Mouse (Mus musculus) fibroblast of lung, adult 2 months (primary cell): Measurements from ENCODE around the gene Nipal4.

Experiments used
- DNase-seq: peaks from one replicate; pipeline ENCODE4 v3.0.0-alpha.2; 2011; ENCODE audit warnings: low read depth

Nipal4 gene

DNA sequence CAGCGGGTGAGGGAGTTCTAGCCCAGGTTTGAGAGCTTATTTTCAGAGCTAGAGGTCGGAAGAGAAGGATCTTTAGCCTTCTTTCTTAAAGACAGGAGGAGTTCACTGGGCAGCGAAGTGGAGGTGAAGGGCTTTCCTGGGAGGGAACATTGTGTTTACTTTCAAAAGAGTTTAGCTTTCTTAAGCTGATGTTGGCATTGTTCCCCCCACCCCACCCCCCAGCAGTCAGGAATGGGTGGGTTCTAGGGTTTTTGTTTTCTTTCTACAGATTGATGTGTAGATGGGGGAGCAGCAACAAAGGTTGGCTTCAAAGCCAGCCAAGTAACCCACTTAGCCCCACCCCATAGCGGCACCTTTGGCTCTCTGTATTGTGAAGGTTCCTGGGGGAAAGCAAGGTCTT is 51.3 kb downstream of the Nipal4 start:
- no peak for DNase-seq

DNA sequence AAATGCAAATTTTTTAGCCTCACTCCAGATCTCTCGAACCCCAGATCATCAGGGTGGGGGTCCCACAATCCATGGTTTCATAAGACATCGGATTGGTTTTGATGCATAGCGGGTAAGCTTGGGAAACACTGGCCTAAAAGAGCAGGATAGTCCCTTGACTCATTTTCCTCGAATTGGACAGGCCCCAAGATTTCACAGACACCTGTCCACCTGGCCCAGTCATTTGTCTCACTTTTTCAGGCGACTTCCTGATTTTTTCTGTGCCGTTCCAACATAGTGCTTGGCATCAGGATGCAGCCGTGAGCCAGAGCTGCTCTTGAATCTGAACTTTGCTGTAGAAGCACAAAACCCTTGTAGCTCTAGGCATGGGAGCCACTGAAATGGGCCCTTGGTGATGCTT is 52.1 kb downstream of the Nipal4 start:
- no peak for DNase-seq

DNA sequence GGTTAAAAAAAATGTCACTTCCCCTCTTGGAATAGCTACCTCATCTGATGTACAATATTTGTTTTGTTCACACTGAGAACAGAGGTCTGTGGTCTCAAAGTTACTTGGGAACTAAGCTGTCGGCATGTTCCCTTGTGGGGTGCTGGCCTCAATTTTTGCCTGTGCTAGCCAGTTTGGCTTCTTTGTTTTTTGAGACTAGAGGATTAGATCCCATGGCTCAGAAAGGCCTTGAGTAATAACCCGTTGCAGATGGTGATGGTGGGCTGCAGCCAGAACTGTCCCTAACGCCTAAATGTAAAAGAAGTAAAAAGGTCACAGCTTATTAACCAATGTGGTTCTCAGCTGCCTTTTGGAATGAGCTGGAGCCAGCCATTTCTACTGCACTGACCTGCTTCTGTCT is 53.1 kb downstream of the Nipal4 start:
- DNase-seq = peak; percentile 49

DNA sequence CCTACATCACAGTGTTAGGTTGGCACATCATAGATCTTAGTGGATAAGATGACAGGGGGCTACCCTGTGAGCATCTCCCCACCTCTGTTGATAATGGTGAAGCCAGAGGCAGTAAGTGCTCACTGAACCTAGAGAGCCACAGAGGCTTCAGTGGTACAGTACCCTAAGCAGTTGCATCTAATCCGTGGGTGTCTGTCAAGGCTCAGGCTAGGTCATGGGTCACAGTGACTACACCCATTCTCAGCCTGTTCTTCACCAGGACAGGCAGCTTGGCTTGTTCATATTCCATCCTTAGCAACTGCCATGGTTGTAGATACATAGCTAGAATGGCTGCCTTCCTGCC is 55.4 kb downstream of the Nipal4 start:
- no peak for DNase-seq

DNA sequence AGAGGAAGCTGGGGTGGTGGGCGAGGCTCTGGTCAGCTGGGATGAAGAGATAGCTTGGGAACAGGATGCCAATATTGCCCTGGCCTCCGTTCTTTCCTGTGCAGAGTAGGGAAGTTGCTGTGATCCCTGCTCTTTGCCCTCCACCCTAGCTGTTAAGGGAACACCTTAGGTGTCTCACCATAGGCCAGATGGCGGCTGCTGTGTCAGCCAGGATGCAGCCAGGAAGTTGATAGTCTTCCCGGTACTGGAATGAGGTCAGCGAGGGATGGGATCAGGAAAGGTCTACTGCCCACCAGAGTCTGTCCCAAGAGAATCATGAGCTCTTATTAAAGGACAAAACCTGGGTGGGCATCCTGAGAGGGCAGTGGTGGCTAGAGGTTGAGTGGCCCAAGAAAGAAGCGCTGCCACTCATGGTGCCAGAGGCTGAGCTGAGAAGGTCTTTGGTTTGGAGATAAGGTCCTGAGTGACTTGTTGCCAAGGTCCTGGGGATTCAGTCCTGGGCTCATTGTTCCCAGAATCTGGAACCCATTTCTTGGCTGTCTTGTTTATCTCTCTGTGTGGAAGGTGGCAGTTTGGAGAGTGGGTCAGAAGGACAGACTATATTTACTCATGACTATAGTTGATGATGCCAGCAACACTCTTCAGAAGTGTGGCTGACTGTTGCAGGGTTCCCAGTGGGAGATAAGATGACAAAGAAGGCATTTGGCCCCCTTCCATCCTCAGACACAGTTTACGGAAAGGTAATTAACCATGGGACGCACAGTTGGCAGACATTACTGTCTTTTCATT is 56.0 kb downstream of the Nipal4 start:
- no peak for DNase-seq

DNA sequence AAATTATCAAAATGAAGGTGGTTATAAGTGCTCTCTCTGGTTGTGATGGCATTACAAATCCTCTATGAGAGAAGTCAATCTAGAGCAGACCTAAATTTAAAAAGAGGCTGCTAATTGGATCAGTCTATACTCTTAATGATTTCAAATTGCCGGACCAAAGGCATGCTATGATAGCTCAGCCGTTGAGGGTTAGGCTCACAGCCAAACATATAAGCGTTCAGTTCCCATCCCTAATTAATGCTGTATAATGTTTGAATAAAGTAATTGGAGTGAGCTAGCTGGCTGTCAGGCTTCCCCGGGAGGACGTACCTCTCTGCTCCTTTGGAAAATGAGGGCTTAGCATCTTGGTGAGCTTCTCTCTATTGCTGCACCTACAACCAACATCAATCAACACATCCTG is 57.1 kb downstream of the Nipal4 start:
- DNase-seq = no peak

DNA sequence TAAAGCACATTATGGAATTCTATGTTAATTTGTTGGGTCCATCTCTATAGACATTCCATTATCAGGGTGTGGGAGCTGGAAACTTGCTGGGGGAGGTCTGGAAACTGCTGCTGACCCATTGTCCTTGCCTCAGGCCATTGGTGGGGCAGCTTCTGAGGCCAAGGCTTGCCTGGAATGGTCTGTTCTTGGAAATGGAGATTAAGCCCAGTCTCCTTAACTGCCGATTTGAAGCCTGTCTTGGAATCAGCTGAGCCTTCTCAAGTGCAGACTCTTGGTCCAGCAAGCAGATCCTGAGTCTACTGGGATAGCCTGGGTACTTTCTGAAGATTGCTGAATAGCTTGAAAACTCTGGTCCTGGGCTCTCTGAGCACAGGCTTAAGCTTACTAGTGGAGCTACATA is 59.3 kb downstream of the Nipal4 start:
- no peak for DNase-seq

DNA sequence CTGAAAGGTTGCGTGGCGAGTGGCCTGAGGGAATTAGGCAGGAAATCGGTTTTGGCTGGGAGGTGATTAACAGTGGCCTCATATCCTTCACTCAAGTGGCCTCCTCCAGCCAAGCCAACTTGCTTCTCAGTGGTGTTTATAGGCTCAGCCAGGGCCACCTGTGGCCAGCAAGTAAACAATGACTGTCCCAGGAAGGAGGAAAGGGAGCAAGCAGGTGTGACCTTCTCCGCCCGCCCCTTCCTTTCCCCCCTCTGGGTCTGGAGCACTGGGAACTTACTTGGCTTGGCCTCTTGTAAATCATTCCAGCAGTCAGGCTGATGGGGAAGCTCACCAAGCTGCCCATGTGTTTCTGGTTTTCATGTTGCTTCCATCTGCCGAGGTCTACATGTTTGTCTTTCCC is 64.2 kb downstream of the Nipal4 start:
- DNase-seq = no peak
